Mouse (Mus musculus) 3134 (cell line): ENCODE measurements around the gene Unc79.

Experiments used
- DNase-seq: peaks from one replicate; pipeline ENCODE4 v3.0.0-alpha.2; 2011; ENCODE audit warnings: low spot score; ENCODE audit not compliant: insufficient read length; ENCODE audit errors: extremely low read depth

Gene Unc79

DNA sequence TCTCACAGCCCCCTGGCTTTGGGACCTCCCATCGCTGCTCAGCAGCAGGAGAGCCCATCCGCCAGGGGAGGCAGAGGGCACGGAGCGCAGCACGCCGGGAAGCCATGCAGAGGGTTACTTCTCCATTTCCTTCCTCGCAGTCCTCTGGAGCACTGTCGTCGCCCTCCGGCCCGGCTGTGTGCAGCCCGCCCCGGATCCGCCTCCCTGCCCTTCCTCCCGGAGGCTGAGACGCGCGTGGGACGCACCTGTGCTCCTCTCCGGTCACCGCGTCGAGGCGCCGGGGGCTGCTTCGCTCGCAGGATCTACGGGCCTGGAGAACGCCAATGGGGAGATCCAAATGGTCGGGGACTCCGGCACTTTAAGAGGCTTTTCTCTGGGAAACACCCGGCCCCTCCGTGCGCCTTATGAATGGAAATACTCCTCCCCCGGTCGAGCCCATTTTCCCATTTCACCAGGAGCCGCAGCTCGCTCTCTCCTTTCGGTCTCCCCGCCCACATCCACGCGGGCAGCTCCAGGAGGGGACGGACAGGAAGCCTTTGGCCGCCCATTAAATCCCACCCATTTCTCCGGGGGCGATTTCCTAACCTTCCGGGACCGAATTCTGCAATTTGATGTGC lies at the start of gene Unc79:
Unc79 (plus strand) TSS at position 82 of the 617 bp plus-strand sequence.
- no peak for DNase-seq

DNA sequence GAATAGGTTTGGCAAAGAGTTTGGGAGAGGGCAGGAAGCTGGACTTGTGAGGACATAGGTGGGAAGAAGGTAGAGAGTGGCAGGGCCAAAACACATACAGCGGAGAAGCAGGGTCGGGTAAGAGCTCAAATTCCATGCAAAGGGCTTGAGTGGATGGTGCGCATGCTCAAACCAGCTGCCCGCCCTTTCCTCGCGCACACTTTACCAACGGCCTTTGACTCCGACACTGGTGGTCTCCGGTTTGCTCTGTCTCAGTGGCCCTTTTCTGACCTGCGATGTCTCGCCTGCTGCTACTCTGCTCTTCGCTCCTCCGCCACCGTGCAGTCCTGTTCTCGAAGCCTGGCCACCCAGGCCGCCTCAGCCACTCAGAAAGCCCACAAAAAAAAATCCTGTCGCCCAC lies 49.6 kb upstream of the Unc79 start, which contains the start of gene Cox8c:
Cox8c (plus strand) TSS at position 226 of the 400 bp plus-strand sequence.
- no peak for DNase-seq

DNA sequence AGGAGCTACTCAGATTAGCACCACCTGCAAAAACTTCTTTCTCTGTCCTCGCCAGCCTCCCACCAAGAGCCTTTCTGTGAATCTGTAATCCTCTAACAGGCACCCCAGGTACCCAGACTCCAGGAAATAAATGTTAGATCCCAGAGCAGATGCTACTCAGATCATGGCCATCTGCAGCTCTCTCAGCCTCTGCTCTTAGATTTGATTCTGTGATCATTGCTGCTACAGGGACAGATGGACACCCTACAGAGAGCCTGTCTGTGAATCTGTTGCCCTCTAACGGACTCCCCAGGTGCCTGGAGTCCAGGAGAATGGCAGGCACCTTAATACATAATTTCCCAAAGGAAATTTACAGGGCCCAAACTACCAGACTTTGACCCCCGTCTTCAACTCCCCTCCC lies 40.5 kb upstream of the Unc79 start:
- DNase-seq: no peak

GRCm38 (mm10) chr12:102916073-102916472 lies 32.6 kb upstream of the Unc79 start:
- no peak for DNase-seq

DNA sequence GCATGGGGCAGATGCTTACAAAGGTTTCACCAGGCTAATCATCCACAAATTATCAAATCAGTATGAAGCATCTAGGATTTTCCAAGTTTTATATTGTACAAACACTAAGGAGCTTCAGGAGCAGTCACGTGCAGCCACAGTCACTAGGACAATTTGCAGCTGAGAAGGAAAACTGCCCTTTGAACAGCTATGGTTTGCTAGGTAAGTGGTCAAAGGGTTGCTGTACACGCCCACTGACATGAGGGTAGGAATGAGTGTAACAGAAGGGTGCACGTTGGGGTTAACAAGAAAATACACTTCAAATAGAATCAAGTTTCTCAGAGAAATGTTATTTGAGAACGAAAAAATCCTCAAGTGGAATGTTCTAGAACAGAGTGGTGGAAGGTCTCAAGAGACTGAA lies 18.9 kb upstream of the Unc79 start:
- DNase-seq: no peak

- DNase-seq: no peak
Observed at GRCm38 (mm10) chr12:102930335-102930734, 18.3 kb upstream of the Unc79 start.

GRCm38 (mm10) chr12:102930789-102931188 lies 17.9 kb upstream of the Unc79 start:
- no peak for DNase-seq

GRCm38 (mm10) chr12:102935892-102936291 lies 12.8 kb upstream of the Unc79 start:
- no peak for DNase-seq

- no peak for DNase-seq
Observed at GRCm38 (mm10) chr12:102945571-102945970, 3.1 kb upstream of the Unc79 start.

GRCm38 (mm10) chr12:102947826-102948225 lies 833 bp upstream of the Unc79 start:
- DNase-seq: no peak

DNA sequence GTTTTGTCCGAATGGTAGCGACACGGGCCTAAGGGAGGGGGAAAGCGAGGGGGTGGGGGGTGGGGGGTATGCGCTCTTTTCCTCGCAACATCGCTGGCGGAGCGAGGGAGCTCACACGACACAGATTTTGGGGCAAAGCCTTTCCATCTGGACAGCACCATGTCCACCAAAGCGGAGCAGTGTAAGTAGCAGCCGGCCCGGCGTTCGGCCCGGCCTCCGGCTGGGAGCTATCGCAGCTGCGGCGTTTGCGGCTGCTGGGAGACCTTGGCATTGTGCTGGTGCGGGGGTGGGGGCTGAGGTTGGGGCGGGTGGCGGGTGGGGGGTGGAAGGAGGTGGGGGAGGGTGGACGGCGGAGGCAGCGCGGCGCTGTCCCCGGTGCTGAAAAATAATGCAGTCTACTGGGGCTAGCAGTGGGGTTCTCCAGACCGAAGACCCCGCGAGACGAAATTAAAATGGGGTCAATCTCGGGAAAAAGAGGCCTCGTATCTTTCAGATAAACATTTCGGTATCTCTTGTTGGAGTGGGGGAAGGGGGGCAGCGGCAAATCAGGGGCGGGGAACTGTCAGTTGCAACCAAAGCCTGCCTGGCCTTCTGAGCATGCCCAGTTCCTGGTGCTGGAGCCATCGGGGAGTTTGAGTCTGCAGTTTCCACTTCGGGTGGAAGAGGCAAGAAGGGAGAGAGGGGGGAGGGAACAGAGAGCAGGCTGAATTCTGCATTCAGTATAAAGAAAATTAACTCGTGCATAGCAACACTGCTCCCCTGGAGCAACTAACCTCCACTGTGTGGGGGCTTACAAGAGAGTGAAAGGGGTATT lies 943 bp downstream of the Unc79 start:
- DNase-seq: no peak

GRCm38 (mm10) chr12:102960051-102960775 lies 11.6 kb downstream of the Unc79 start:
- DNase-seq: no peak

DNA sequence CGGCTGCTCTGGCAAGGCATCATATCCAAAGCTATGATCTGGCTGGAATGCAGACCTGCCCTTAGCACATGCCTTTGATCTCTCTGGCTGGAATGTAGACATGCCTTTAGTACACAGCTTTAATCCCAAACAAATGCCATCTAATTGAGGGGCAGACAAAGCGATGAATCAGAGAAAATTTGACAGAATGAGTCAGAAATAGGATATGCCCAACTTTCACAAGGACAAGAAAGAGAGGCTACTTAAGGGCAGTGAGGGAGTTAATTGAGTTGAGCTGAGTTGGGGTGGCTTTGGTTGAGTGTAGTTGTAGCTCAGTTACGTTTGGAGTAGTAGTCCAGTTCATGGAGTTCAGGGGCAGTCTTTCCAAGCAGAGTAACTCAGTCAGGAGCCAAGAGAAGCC lies 12.4 kb downstream of the Unc79 start:
- DNase-seq: no peak

DNA sequence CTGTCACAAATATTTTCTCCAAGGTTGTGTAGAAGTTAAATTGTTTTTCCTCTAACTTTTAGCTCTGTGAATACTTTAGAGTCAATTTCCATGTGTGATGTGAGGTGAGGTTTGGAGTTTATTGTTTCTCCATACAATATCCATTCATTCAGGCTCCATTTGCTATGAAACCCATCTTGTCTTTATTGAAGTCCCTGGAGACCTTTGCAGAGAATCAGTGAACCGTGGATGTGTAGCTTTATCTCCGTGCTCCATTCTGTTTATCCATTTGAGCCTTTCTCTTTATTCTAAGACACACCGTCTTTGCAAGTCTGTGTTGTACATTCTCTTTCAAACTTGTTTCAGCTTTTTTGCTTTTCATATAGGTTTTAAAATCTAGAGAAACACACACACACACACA lies 15.8 kb downstream of the Unc79 start:
- no peak for DNase-seq

DNA sequence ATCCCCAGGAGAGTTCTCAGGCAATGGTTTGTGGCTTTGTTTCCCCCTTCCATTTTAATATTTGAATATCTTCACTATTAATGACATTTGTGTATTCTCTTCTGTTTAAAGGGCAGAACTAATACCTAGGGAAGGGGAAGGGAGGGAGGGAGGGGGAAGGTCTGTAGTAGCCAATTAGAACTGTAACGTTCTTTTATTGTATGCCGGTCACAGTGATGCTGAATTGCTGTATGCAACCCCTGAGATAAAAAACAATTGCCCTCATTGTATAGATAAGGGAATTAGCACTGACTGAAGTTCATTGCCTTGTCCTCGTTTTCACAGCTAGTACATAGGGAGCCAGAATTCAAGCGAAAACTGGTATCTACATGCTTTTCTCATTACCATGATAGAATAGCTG lies 31.9 kb downstream of the Unc79 start:
- DNase-seq: no peak

DNA sequence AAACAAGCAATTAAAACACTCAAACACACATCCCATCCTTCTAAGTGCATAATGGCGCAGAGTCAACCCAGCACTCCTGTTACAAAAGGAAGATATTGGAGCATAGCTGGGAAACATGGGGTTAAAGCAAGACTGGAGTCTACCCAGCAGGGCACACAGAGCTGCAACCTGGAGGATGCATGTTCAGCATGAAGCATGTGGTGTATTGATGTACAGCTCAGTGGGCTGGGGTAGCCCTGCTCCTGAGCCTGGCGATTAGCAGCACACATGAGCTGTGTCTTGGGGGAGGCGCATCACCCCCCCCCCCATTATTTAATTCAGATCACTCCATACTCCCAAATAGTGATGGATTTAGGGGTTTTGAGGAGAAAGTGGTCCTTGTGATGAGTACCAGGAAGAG lies 32.9 kb downstream of the Unc79 start:
- no peak for DNase-seq

DNA sequence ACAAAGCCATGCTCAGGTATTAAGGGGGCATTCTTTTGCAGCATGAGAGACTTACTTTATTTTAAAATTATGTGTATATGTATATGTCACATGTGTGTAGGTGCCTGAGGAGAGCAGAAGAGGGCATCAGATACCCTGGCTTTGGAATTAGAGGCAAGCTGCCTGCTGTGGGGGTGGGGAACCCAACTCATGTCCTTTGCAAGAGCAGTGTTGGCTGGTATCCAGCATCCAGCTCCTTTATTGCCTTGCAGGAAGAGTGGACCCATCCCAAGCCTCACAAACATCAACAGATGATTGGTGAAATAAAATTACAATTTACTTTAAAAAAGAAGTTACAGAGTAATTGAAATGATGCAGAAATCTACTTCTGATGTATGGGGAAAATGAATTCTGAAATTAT lies 36.7 kb downstream of the Unc79 start:
- no peak for DNase-seq

DNA sequence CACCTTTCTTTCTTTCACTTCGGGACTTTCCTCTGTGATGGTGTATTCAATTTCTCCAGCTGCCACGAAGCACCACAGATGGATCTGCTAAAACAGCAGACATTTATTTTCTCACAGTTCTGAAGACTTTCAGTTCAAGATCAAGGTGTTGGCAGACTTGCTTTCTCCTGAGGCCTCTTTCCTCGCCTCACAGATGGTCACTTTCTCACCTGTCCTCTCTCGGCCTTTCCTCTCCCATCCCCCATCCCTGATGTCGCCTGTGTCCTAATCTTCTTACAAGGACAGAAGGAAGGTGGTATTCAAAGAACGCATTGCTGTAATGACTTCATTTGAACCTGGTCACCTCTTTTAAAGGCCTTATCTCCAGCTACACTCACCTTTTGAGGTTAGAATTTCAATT lies 39.1 kb downstream of the Unc79 start:
- DNase-seq: no peak

DNA sequence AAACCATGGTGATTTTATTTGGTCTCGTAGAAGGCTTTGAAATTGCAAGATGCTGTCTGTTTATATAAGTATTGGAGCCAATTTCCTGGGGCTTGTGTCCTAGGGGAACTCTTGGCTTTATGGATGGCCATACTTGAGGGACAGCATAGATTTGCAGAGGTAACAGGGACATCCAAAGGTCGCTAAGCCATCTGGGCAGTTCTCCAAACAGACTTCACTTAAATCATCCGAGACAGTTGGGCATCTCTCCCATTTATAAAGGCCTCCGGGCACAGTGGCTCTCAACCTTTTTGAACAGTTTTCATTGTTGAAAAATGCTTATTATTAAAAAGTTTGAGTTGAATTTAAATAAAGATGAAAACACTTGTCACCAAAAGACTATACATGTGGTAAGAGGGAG lies 59.8 kb downstream of the Unc79 start:
- DNase-seq: no peak

DNA sequence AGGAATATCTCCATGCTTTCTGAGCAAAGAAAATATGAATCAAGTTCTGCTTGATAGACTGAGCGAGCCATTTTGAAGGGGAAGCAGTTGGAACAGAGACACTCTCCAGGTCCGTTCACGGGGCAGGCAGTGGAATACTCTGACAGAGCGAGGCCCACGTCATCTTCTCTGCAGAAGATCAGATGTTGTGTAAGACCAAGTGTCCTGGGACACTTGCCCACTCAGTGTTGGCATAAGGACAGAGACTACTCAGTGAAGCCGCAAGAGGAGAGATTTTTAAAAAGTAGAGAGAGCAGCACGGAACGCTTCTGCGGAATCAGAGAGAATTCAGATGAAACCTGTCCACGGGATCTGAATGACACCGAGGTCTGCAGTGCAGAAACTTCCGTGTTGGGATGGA lies 69.5 kb downstream of the Unc79 start:
- DNase-seq: no peak

GRCm38 (mm10) chr12:103036692-103037091 lies 88.0 kb downstream of the Unc79 start:
- DNase-seq: no peak

DNA sequence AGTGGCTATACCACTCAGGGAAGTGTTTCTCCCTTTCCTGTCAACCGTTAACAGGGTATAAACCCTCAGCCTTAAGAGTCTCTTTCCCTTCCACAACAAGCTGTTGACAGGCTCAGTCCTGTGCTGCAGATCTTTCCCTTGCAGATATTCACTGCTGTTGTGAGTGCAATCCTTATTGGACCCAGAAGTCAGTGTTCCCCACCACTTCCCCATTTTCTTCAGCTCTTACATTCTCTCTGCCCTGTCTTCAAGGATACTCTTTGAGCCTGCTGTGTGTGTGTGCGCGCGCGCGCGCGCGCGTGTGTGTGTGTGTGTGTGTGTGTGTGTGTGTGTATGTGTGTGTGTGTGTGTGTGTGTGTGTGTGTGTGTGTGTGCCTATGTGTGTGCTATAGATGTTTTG lies 90.7 kb downstream of the Unc79 start:
- DNase-seq: no peak
